Mouse (Mus musculus) liver, postnatal 0 days (tissue): ENCODE measurements at regions not wholly inside any gene's neighbourhood (a gene's known extent, or its start where the extent isn't known, plus 50 kb on each side); places are given as distances from the start of the nearest gene placed in this dataset.

ENCODE experiments used
- CTCF ChIP-seq: sonication (generic); IDR thresholded peaks from 2 replicates; pipeline ENCODE4 v1.5.1; 2016; ENCODE audit warnings: antibody characterized with exemption, low read depth
- EP300 ChIP-seq: IDR thresholded peaks from 2 replicates; pipeline ENCODE4 v1.6.1; 2016; ENCODE audit warnings: antibody characterized with exemption, low read depth, mild to moderate bottlenecking

DNA sequence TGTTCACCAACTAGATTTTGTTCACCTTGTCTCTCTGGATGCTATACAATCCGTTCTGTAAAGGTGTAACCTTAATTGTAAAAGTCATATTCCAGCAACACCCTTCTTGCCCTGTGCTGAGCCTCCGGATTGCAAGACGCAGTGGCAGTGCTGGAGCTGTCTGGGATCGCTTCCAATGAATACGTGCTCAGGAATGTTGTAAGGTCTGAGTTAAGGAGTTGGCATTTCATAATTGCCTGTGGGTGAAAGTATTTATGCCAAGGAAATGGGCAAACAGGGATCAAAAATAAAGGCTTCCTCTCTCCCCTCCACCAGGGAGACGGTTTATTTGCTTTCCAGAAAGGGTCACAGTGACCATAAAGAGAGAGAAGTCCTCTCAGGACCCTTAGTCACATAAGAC lies 93.3 kb downstream of the Apob start:
- TF ChIP-seq CTCF: no peak
- no peak for TF ChIP-seq EP300
